8 mouse cellular contexts compared by ENCODE assay signal in the genomic region with DNA sequence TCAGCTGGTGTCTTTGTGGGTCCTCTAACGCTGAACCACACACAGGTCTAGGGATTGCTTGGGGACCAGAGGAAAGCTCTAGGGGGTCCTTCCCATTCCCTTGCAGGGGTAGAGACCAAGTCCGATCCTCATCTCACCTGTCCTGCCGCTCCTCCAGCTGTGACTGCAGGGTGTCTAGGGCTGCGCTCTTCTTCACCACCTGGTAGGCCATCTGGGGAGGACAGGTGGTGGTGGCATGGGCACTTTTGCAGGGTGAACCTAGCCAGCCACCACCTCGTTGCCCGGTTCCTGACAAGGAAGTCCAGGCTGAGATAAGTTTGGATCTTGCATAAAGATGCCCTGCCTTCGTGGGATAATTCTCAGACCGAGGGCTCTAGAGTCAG. TPM values are rescaled to one million over a fixed set of nuclear protein-coding genes. Genes with fewer than 3 reads are reported as not detected.
DNase-seq lines count a peak whose midpoint lies in the region; ATAC-seq and TF ChIP-seq lines count a peak whose summit lies in the region.

No protein-coding gene starts in this region.

- H3K4me1 ChIP-seq in kidney, postnatal 0 days (replicated peaks; ENCODE audit: insufficient read depth, low read length): peaks cover 15% of the 10 kb centered on the region
- peaks cover 19% of the 10 kb centered on the region for H3K4me1 ChIP-seq in embryonic facial prominence, embryonic 12.5 days
- peaks cover 12% of the 10 kb centered on the region; the same call in 1 of the 2 replicates for H3K4me1 ChIP-seq in intestine, postnatal 0 days (replicated peaks; ENCODE audit: control insufficient read depth, insufficient read depth, low read length)
- peaks cover 6% of the 10 kb centered on the region for H3K4me1 ChIP-seq in neural tube, embryonic 14.5 days (ENCODE audit: control insufficient read depth, insufficient read depth, low read length)

- H3K36me3 ChIP-seq in kidney, postnatal 0 days (ENCODE audit: insufficient read depth, low read length): no peaks in the 10 kb centered on the region
- H3K36me3 ChIP-seq in embryonic facial prominence, embryonic 12.5 days: no peaks in the 10 kb centered on the region
- H3K36me3 ChIP-seq in intestine, postnatal 0 days (ENCODE audit: control insufficient read depth, insufficient read depth): no peaks in the 10 kb centered on the region; the same call in 1 of the 2 replicates
- H3K36me3 ChIP-seq in neural tube, embryonic 14.5 days (ENCODE audit: control insufficient read depth, insufficient read depth, low read length): no peaks in the 10 kb centered on the region

- peak overlapping the region; percentile 21; the same call in 1 of the 2 replicates for H3K4me3 ChIP-seq in kidney, postnatal 0 days (replicated peaks; ENCODE audit: low read depth, low read length)
- H3K4me3 ChIP-seq in embryonic facial prominence, embryonic 12.5 days: peak overlapping the region; percentile 30
- peak overlapping the region; percentile 7 for H3K4me3 ChIP-seq in intestine, postnatal 0 days (ENCODE audit: low read depth, low read length)
- H3K4me3 ChIP-seq in neural tube, embryonic 14.5 days (ENCODE audit: low read depth, low read length): peak overlapping the region; percentile 27

- WGBS in kidney, postnatal 0 days: 33% methylated on average over 8 of the region's 8 CpGs
- WGBS in embryonic facial prominence, embryonic 12.5 days: 21% methylated on average over 8 of the region's 8 CpGs
- WGBS in intestine, postnatal 0 days: 40% methylated on average over 8 of the region's 8 CpGs
- 20% methylated on average over 8 of the region's 8 CpGs for WGBS in neural tube, embryonic 14.5 days

- peak overlapping the region; percentile 44; the same call in 1 of the 2 replicates for H3K9ac ChIP-seq in kidney, postnatal 0 days (ENCODE audit: low read depth, low read length)
- peak overlapping the region; percentile 25 for H3K9ac ChIP-seq in embryonic facial prominence, embryonic 12.5 days
- no peak overlapping the region for H3K9ac ChIP-seq in intestine, postnatal 0 days (ENCODE audit: low read depth, low read length)
- peak overlapping the region; percentile 52; the same call in 1 of the 2 replicates for H3K9ac ChIP-seq in neural tube, embryonic 14.5 days (replicated peaks; ENCODE audit: low read depth, low read length)

- ATAC-seq in kidney, postnatal 0 days (replicated peaks; ENCODE audit: low FRiP score, low read depth): no peak
- peak; percentile 49; the same call in 1 of the 2 replicates for ATAC-seq in embryonic facial prominence, embryonic 12.5 days (ENCODE audit: insufficient number of reproducible peaks, insufficient read depth, low FRiP score, low TSS enrichment)
- ATAC-seq in intestine, postnatal 0 days: no peak
- no peak for ATAC-seq in neural tube, embryonic 14.5 days (ENCODE audit: low read depth)

- no peak for TF ChIP-seq CTCF in kidney, postnatal 0 days (IDR thresholded peaks at IDR 0.05; ENCODE audit: low read depth)
- no peak for TF ChIP-seq CTCF in intestine, postnatal 0 days (IDR thresholded peaks at IDR 0.05; ENCODE audit: low read depth)

- intact Hi-C loops in gastrocnemius, postnatal 14 days (cut with DNase I; ENCODE audit: low total_unique reads): no loop called here

- H3K4me2 ChIP-seq in kidney, postnatal 0 days (ENCODE audit: low read length): peak overlapping the region; percentile 60
- peak overlapping the region; percentile 65 for H3K4me2 ChIP-seq in embryonic facial prominence, embryonic 12.5 days (replicated peaks)
- H3K4me2 ChIP-seq in intestine, postnatal 0 days (replicated peaks; ENCODE audit: low read depth): peak overlapping the region; percentile 59
- peak overlapping the region; percentile 59 for H3K4me2 ChIP-seq in neural tube, embryonic 14.5 days (ENCODE audit: low read depth, low read length)

- no peaks in the 10 kb centered on the region; the same call in 1 of the 2 replicates for H3K27me3 ChIP-seq in kidney, postnatal 0 days (ENCODE audit: insufficient read depth, low read length)
- peaks cover 29% of the 10 kb centered on the region for H3K27me3 ChIP-seq in embryonic facial prominence, embryonic 12.5 days
- H3K27me3 ChIP-seq in intestine, postnatal 0 days (replicated peaks; ENCODE audit: control insufficient read depth, insufficient read depth, low read length): no peaks in the 10 kb centered on the region
- 0 out of 2 replicates have a peak, but pooled peaks cover 3% of the 10 kb centered on the region for H3K27me3 ChIP-seq in neural tube, embryonic 14.5 days (ENCODE audit: control insufficient read depth, insufficient read depth, low read length)

- H3K9me3 ChIP-seq in kidney, postnatal 0 days (replicated peaks; ENCODE audit: low read length): no peaks in the 10 kb centered on the region
- H3K9me3 ChIP-seq in embryonic facial prominence, embryonic 12.5 days: no peaks in the 10 kb centered on the region
- no peaks in the 10 kb centered on the region for H3K9me3 ChIP-seq in intestine, postnatal 0 days (ENCODE audit: control insufficient read depth)
- H3K9me3 ChIP-seq in neural tube, embryonic 14.5 days (ENCODE audit: control insufficient read depth, low read length): no peaks in the 10 kb centered on the region

- no peak overlapping the region for H3K27ac ChIP-seq in kidney, postnatal 0 days
- no peak overlapping the region for H3K27ac ChIP-seq in embryonic facial prominence, embryonic 12.5 days
- no peak overlapping the region for H3K27ac ChIP-seq in intestine, postnatal 0 days (ENCODE audit: low read depth, low read length)
- no peak overlapping the region for H3K27ac ChIP-seq in neural tube, embryonic 14.5 days (ENCODE audit: low read depth, low read length)

- DNase-seq in kidney, postnatal 0 days (ENCODE audit: low spot score): no peak
- DNase-seq in kidney, adult 8-10 months: no peak
- no peak for DNase-seq in c-Kit-positive CD71-positive TER-119-positive erythroid progenitor cells, embryonic 14.5 days (ENCODE audit: low spot score)
- DNase-seq in spleen, postnatal 14 days (ENCODE audit: low spot score in 2 of 2): no peak
- no peak for DNase-seq in gastrocnemius, postnatal 14 days

RNA-seq across cellular contexts. Expression of a gene that starts 5.0 kb away (rescaled TPM):
- polyA plus RNA-seq in kidney, postnatal 0 days (2015; fragmentation: Nextera tagmentation; extraction: Ambion mirVana): 16.0 and 17.0 TPM in 2 replicates
- 16.9 and 18.1 TPM in 2 replicates for polyA plus RNA-seq in embryonic facial prominence, embryonic 12.5 days (2016; fragmentation: Nextera tagmentation; extraction: Ambion mirVana)
- 5.2 and 6.2 TPM in 2 replicates for polyA plus RNA-seq in intestine, postnatal 0 days (2015; fragmentation: Nextera tagmentation; extraction: Ambion mirVana)
- 17.2 and 28.8 TPM in 2 replicates for polyA plus RNA-seq in neural tube, embryonic 14.5 days (2014; fragmentation: Nextera tagmentation; extraction: Ambion mirVana)
- 1 to 10 TPM; 5.7 to 7.3 TPM for total RNA-seq in gastrocnemius, postnatal 14 days (2021)

RNA-seq across cellular contexts. Expression of a gene that starts 19.9 kb away (rescaled TPM):
- 74.1 and 74.6 TPM in 2 replicates for polyA plus RNA-seq in kidney, postnatal 0 days (2015; fragmentation: Nextera tagmentation; extraction: Ambion mirVana)
- polyA plus RNA-seq in embryonic facial prominence, embryonic 12.5 days (2016; fragmentation: Nextera tagmentation; extraction: Ambion mirVana): 19.4 and 20.6 TPM in 2 replicates
- polyA plus RNA-seq in intestine, postnatal 0 days (2015; fragmentation: Nextera tagmentation; extraction: Ambion mirVana): 63.7 and 71.7 TPM in 2 replicates
- 12.6 and 17.4 TPM in 2 replicates for polyA plus RNA-seq in neural tube, embryonic 14.5 days (2014; fragmentation: Nextera tagmentation; extraction: Ambion mirVana)
- total RNA-seq in gastrocnemius, postnatal 14 days (2021): 10 to 100 TPM; 19.1 to 19.9 TPM

RNA-seq across cellular contexts. Expression of a gene that starts 50.9 kb away (rescaled TPM):
- polyA plus RNA-seq in kidney, postnatal 0 days (2015; fragmentation: Nextera tagmentation; extraction: Ambion mirVana): 65.8 and 70.4 TPM in 2 replicates
- 23.9 and 29.7 TPM in 2 replicates for polyA plus RNA-seq in embryonic facial prominence, embryonic 12.5 days (2016; fragmentation: Nextera tagmentation; extraction: Ambion mirVana)
- polyA plus RNA-seq in intestine, postnatal 0 days (2015; fragmentation: Nextera tagmentation; extraction: Ambion mirVana): 31.2 and 35.3 TPM in 2 replicates
- polyA plus RNA-seq in neural tube, embryonic 14.5 days (2014; fragmentation: Nextera tagmentation; extraction: Ambion mirVana): 4.0 and 11.1 TPM in 2 replicates
- 10 to 100 TPM; 19.5 to 21.0 TPM for total RNA-seq in gastrocnemius, postnatal 14 days (2021)
